Mouse (Mus musculus) hindbrain, embryonic 11.5 days (tissue): ENCODE measurements around the gene Vgll4. TPM values are rescaled to one million over a fixed set of nuclear protein-coding genes. Genes with fewer than 3 reads are reported as not detected.

Source experiments
- ATAC-seq: fragments of 200-750 bp; cut with Nextera tagmentation; 2 replicates; pipeline ENCODE4 v1.8.0; 2017; ENCODE audit warnings: mild to moderate bottlenecking, moderate TSS enrichment, moderate library complexity; ENCODE audit not compliant: low FRiP score
- DNase-seq: peaks from one replicate; pipeline ENCODE4 v3.0.0-alpha.2; 2015; ENCODE audit warnings: low spot score
- H3K27ac ChIP-seq: fragments of 300-500 bp; sonication (generic); 2 replicates; pipeline ENCODE4 v1.5.1; 2014; ENCODE audit warnings: mild to moderate bottlenecking, low read depth, low read length
- H3K27me3 ChIP-seq: fragments of 300-500 bp; sonication (generic); 2 replicates; pipeline ENCODE4 v1.6.1; 2014; ENCODE audit warnings: mild to moderate bottlenecking, low read length, moderate library complexity, mixed read lengths; ENCODE audit not compliant: control insufficient read depth, insufficient read depth
- H3K36me3 ChIP-seq: fragments of 300-500 bp; sonication (generic); 2 replicates; pipeline ENCODE4 v1.6.1; 2014; ENCODE audit warnings: mild to moderate bottlenecking, low read length, moderate library complexity, mixed read lengths; ENCODE audit not compliant: control insufficient read depth, insufficient read depth
- H3K4me1 ChIP-seq: fragments of 300-500 bp; sonication (generic); replicated peaks from 2 replicates; pipeline ENCODE4 v1.6.1; 2014; ENCODE audit warnings: low read length, mixed read lengths; ENCODE audit not compliant: control insufficient read depth, insufficient read depth
- H3K4me2 ChIP-seq: fragments of 300-500 bp; sonication (generic); replicated peaks from 2 replicates; pipeline ENCODE4 v1.6.1; 2014; ENCODE audit warnings: mild to moderate bottlenecking, low read depth, low read length
- H3K4me3 ChIP-seq: fragments of 300-500 bp; sonication (generic); 2 replicates; pipeline ENCODE4 v1.5.1; 2014; ENCODE audit warnings: low read depth, low read length
- H3K9ac ChIP-seq: fragments of 300-500 bp; sonication (generic); 2 replicates; pipeline ENCODE4 v1.6.1; 2014; ENCODE audit warnings: low read depth, low read length
- H3K9me3 ChIP-seq: fragments of 300-500 bp; sonication (generic); 2 replicates; pipeline ENCODE4 v1.6.1; 2016; ENCODE audit warnings: low read length; ENCODE audit not compliant: control insufficient read depth
- WGBS: fragments of 180-500 bp; shearing (Covaris S2); extraction: QIAGEN DNeasy Blood & Tissue Kit; methylation state at CpG from one replicate; pipeline ENCODE4 v1.1.7; 2014; 5-methylcytosine and 5-hydroxymethylcytosine counted together
- polyA plus RNA-seq: library from polyadenylated mRNA; unstranded; fragments of >200 nt; fragmentation: Nextera tagmentation; extraction: Ambion mirVana; gene quantifications from 2 replicates; pipeline ENCODE4 v1.2.1, GENCODE M21; 2014

Gene Vgll4
- polyA plus RNA-seq, 1 experiment from 2014 or later, result 59.3 TPM

DNA sequence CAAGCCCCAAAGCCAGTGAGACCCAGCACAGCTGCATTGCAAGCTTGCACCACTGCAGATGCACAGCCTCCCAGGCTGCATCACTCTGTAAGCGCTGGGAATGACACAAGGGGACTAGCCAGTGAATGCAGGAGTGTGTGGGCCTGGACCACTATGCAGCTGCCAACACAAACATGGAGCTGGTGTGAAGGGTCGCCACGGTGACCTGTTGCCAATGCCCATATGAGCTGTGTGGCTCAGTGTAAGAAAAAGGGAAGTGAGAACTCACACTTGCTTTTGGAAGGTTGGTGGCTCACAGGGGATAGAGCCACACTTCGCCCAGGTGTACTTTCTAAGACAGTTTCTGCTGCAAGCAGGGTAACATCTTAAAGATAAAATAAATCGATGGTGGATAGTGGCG, 83.8 kb downstream of the Vgll4 start:
- Histone ChIP-seq H3K27ac (no peak overlapping the region), H3K4me1 (peaks cover 36% of the 10 kb centered on the region), H3K4me3 (no peak overlapping the region), H3K27me3 (no peaks in the 10 kb centered on the region), H3K36me3 (no peaks in the 10 kb centered on the region), H3K9ac (no peak overlapping the region), H3K4me2 (no peak overlapping the region), H3K9me3 (no peaks in the 10 kb centered on the region)
- no peak for DNase-seq
- no peak for ATAC-seq
- WGBS, result 94% methylated on average over 6 of the region's 6 CpGs

DNA sequence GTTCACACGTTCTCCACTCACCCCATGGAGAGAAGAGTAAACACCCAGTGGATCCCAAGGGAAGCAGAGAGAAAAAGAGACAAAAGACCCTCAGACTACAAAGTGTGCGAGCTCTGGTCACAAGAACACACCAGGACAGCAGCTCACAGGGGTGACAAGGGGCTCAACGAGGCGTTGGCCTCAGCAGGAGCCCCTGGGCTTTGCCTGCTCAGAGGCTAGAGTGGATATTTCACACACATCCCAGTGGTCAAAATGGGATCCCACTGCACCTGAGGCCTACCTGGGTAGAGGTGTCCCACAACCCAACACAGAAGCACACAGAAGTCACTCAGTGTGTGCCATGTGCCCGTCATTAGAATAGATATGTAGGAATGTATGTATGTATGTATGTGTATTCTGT, 84.7 kb downstream of the Vgll4 start:
- no peak overlapping the region for H3K9ac ChIP-seq
- no peak overlapping the region for H3K27ac ChIP-seq
- H3K4me3 ChIP-seq, result no peak overlapping the region
- ATAC-seq (no peak), DNase-seq (no peak)
- no peaks in the 10 kb centered on the region for H3K27me3 ChIP-seq
- H3K9me3 ChIP-seq, result no peaks in the 10 kb centered on the region
- 77% methylated on average over 5 of the region's 5 CpGs for WGBS
- no peaks in the 10 kb centered on the region for H3K36me3 ChIP-seq
- no peak overlapping the region for H3K4me2 ChIP-seq
- peaks cover 35% of the 10 kb centered on the region for H3K4me1 ChIP-seq

DNA sequence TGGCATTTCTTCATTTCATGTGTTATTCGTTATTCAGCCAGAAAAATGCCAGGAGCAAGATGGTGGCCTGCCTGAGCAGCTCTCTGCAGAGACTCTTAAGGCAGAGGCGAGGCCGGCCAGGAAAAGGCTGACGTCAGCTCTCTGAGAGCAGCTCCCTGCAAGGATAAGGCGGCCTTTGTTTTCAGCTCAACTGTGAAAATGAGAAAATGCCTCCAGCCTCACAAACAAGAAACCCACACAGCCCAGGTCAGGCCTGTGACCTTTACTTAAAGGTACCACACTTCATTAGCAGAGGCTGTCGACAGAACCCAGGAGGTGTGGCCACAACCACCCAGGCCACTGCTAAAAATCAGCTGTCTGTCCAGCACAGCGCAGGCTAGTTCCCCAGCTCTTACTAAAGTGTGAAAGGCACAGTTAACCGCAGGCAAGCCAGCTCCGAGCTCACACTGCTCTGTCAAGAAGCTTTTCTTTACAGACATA, 86.5 kb downstream of the Vgll4 start:
- no peak overlapping the region for H3K4me3 ChIP-seq
- H3K4me1 ChIP-seq, result peaks cover 34% of the 10 kb centered on the region
- 1% methylated on average over 9 of the region's 9 CpGs for WGBS
- no peaks in the 10 kb centered on the region for H3K36me3 ChIP-seq
- peak overlapping the region; percentile 96 for H3K27ac ChIP-seq
- H3K27me3 ChIP-seq, result no peaks in the 10 kb centered on the region
- H3K9ac ChIP-seq, result peak overlapping the region; percentile 51; the same call in 1 of the 2 replicates
- DNase-seq (peak; percentile 87), ATAC-seq (peak; percentile 90)
- no peaks in the 10 kb centered on the region for H3K9me3 ChIP-seq
- H3K4me2 ChIP-seq, result 0 out of 2 replicates have a peak overlapping the region, but pooled peaks have one; percentile 15

DNA sequence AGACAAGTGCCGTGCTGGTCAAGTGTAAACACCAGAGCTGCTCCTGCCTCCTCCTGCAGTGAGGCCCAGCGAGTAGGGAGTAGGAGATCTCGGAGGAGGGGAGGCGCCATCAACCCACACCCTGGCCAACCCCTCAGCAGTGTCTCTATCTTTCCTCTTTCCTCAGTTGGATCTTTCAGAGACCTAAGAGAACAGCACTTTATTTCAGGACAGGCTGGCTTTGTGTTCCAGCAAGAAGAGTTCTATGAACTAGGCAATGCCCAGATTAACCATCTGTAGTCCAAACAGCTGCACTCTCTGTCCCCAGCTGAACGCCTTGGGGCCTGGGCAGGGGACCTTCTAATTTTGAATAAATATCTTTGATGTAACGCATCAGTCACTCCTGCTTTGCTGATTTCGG, 87.1 kb downstream of the Vgll4 start:
- WGBS, result 17% methylated on average over 7 of the region's 7 CpGs
- ATAC-seq, result peak; percentile 41; the same call in 1 of the 2 replicates
- Histone ChIP-seq H3K27ac (peak overlapping the region; percentile 96), H3K36me3 (no peaks in the 10 kb centered on the region), H3K4me1 (peaks cover 34% of the 10 kb centered on the region), H3K9me3 (no peaks in the 10 kb centered on the region), H3K4me3 (no peak overlapping the region), H3K4me2 (no peak overlapping the region), H3K27me3 (no peaks in the 10 kb centered on the region), H3K9ac (peak overlapping the region; percentile 51)
- no peak for DNase-seq

DNA sequence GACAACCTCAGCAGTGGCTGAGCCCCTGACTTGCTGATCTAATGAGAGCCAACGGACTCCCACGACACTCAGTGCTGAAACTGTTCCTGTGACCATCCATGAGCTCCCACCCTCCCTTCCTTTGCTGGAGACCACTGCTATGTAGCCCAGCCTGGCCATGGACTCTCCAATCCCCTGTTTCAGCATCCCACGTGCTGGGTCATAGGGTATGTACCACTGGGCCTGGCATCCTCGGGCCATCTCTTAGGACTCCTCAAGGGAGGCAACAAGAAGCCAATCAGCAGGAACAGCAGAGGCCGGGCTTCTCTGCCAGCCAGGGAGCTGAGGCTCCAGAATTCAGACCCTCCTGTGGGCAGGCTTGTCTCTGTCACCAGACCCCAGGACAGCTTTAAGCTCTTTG, 87.6 kb downstream of the Vgll4 start:
- Histone ChIP-seq H3K4me2 (peak overlapping the region; percentile 18), H3K27me3 (no peaks in the 10 kb centered on the region), H3K36me3 (no peaks in the 10 kb centered on the region), H3K9ac (peak overlapping the region; percentile 51), H3K4me3 (no peak overlapping the region), H3K9me3 (no peaks in the 10 kb centered on the region), H3K27ac (peak overlapping the region; percentile 96), H3K4me1 (peaks cover 33% of the 10 kb centered on the region)
- DNase-seq (peak; percentile 51), ATAC-seq (peak; percentile 8; the same call in 1 of the 2 replicates)
- WGBS, result 36% methylated on average over 5 of the region's 5 CpGs

DNA sequence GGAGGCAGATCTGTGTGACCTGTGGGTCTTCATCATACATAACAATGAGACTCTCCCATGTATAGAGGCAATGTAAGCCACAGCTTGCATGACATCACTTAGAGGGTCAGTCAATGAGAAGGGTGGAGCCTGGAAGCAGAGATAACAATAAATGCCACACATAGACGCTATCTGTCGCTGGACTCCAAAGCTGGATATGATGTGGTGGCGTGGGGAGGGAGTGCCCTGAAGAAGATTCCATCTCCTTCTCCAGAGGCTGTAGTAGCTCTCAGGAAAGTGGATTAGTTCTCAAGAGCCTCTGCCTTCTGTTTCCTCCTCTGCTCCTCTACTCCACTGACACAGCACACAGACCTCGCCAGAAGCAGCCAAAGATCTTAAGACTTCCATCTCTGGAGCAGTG, 89.0 kb downstream of the Vgll4 start:
- ATAC-seq (no peak), DNase-seq (no peak)
- WGBS, result 70% methylated on average over 4 of the region's 4 CpGs
- Histone ChIP-seq H3K9me3 (no peaks in the 10 kb centered on the region), H3K4me1 (peaks cover 37% of the 10 kb centered on the region), H3K9ac (no peak overlapping the region), H3K4me3 (no peak overlapping the region), H3K27me3 (no peaks in the 10 kb centered on the region), H3K27ac (no peak overlapping the region), H3K36me3 (no peaks in the 10 kb centered on the region), H3K4me2 (no peak overlapping the region)

DNA sequence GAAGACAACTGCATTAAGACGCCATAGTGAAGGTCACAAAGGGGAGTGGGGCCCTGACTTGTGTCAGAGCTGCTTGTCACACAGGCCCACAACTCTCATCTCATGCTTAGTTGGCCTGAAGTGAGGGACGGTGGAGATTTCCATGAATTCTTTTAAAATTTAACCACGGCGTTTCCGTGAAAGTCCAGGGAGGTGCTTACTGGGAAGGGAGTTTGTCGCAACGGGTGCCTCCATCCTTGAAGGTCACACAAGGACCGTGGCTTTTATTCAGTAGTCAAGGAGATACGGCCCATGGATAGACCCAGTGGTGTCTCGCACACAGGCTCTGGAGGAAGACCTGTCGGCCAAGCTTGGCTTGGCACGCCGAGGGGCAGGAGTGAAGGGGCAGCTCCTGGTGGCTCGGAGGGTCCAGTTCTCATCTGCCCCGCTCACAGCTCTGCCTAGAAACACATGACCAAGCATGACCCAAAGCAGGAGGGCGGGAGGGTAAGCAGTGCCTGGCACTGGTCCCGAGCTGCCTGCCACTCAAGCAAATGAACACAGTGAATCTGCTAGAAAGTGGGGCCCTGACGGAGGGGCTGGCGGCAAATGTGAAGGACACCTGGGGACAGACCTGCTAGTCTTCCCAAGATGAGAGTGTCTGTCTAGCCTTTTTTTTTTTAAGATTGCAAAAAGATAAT, 90.8 kb downstream of the Vgll4 start:
- H3K27me3 ChIP-seq, result no peaks in the 10 kb centered on the region
- no peak overlapping the region for H3K4me2 ChIP-seq
- no peak overlapping the region for H3K4me3 ChIP-seq
- DNase-seq (no peak), ATAC-seq (no peak)
- H3K27ac ChIP-seq, result no peak overlapping the region
- H3K36me3 ChIP-seq, result no peaks in the 10 kb centered on the region
- no peaks in the 10 kb centered on the region for H3K9me3 ChIP-seq
- H3K4me1 ChIP-seq, result peaks cover 48% of the 10 kb centered on the region
- H3K9ac ChIP-seq, result no peak overlapping the region
- whole genome bisulfite sequencing, result 82% methylated on average over 19 of the region's 19 CpGs

DNA sequence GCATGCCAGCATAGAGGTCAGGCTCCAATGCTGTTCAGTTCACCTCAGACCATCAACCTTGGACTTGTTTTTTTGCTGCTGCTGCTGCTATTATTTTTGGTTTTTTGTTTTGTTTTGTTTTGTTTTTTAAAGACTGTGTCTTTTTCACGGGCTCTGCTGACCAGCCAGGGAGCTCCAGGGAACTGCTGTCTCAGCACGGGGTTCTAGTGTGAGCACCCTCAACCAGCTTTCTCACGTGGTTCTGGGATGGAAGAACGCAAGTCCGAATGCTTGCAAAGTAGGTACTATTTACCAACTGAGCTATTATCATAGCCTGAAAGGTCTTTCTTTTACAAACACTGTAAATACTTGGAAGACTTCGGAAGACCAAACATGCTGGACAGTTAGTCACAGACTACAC, 93.2 kb downstream of the Vgll4 start:
- Histone ChIP-seq H3K27ac (peak overlapping the region; percentile 89; the same call in 1 of the 2 replicates), H3K27me3 (no peaks in the 10 kb centered on the region), H3K9ac (no peak overlapping the region), H3K36me3 (no peaks in the 10 kb centered on the region), H3K4me2 (no peak overlapping the region), H3K9me3 (no peaks in the 10 kb centered on the region), H3K4me3 (no peak overlapping the region), H3K4me1 (peaks cover 32% of the 10 kb centered on the region)
- ATAC-seq (no peak), DNase-seq (no peak)
- WGBS, result 80% methylated on average over 6 of the region's 6 CpGs

DNA sequence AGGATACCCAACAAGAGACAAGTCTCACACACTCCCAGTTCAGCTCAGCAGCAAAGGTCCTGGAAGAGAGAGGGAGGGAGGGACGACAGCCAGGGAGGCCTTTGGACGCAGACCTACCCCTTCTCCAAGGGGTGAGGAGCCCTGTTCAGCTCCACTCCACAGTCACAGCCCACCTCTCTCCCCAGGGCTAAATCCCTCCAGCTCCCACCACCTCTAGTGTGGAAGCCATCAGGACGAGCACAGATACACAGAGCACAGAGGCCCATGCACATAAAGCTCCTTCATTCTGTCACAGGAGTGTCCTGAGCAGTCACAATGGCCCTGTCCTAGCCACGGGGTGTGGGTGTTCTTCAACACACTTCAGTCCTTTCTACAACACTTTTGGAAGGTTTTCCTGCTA, 93.8 kb downstream of the Vgll4 start:
- no peak overlapping the region for H3K4me2 ChIP-seq
- H3K36me3 ChIP-seq, result no peaks in the 10 kb centered on the region
- 25% methylated on average over 4 of the region's 4 CpGs for WGBS
- peak overlapping the region; percentile 89 for H3K27ac ChIP-seq
- no peak overlapping the region for H3K4me3 ChIP-seq
- no peaks in the 10 kb centered on the region for H3K27me3 ChIP-seq
- H3K4me1 ChIP-seq, result peaks cover 31% of the 10 kb centered on the region
- DNase-seq (no peak), ATAC-seq (no peak)
- peak overlapping the region; percentile 36 for H3K9ac ChIP-seq
- H3K9me3 ChIP-seq, result no peaks in the 10 kb centered on the region
